Mouse (Mus musculus) layer of hippocampus, adult 2 months (tissue): ENCODE results near the gene Xpnpep2. TPM values are rescaled to one million over a fixed set of nuclear protein-coding genes. Genes with fewer than 3 reads are reported as not detected.

Source experiments
- DNase-seq, 2 experiments: peaks; one replicate each; pipeline ENCODE4 v3.0.0; 2022; ENCODE audit warnings: low spot score in 2 of 2
- H3K27ac ChIP-seq: fragments of 200-600 bp; 2 replicates; pipeline ENCODE4 v1.8.1; 2022
- H3K4me3 ChIP-seq: fragments of 200-600 bp; 2 replicates; pipeline ENCODE4 v1.8.1; 2022; ENCODE audit warnings: mild to moderate bottlenecking
- CTCF ChIP-seq: fragments of 200-600 bp; conservative IDR thresholded peaks from 2 replicates; pipeline ENCODE4 v1.8.1; 2022; ENCODE audit warnings: antibody characterized with exemption, mild to moderate bottlenecking, moderate library complexity
- long read RNA-seq, 2 experiments: library from polyadenylated mRNA; stranded (forward); transcript quantifications; one replicate each; pipeline ENCODE4 v2.0.0; 2021; ENCODE audit warnings: borderline mapping rate in 2 of 2
- total RNA-seq, 2 experiments: library from RNA; stranded (reverse); gene quantifications; 2 replicates each; pipeline ENCODE4 v1.2.3; 2021

Xpnpep2 gene
- under 1 TPM; 0.29 to 0.49 TPM for total RNA-seq
- long read RNA-seq, experiment 1, result 0 reads
- long read RNA-seq, experiment 2, result 0 reads

GRCm38 (mm10) chrX:48108394-48109315 lies at the start of gene Xpnpep2:
Gene Xpnpep2, plus strand, starts transcription at chrX:48108725.
- no peak for TF ChIP-seq CTCF
- no peak within 1 kb of the TSS for H3K4me3 ChIP-seq
- H3K27ac ChIP-seq, result no peak within 1 kb of the TSS
- no peak for DNase-seq

- TF ChIP-seq CTCF, result no peak
- Histone ChIP-seq H3K4me3 (no peak overlapping the region), H3K27ac (no peak overlapping the region)
- no peak for DNase-seq
Observed at GRCm38 (mm10) chrX:48062481-48062880, 46.0 kb upstream of the Xpnpep2 start.

GRCm38 (mm10) chrX:48064166-48064853 lies 44.2 kb upstream of the Xpnpep2 start:
- H3K27ac ChIP-seq, result no peak overlapping the region
- H3K4me3 ChIP-seq, result no peak overlapping the region
- no peak for DNase-seq
- TF ChIP-seq CTCF, result no peak

GRCm38 (mm10) chrX:48066891-48067290 lies 41.6 kb upstream of the Xpnpep2 start:
- Histone ChIP-seq H3K27ac (no peak overlapping the region), H3K4me3 (no peak overlapping the region)
- DNase-seq, result no peak
- no peak for TF ChIP-seq CTCF

- no peak overlapping the region for H3K4me3 ChIP-seq
- no peak for TF ChIP-seq CTCF
- no peak for DNase-seq
- H3K27ac ChIP-seq, result no peak overlapping the region
Observed at GRCm38 (mm10) chrX:48071961-48072360, 36.6 kb upstream of the Xpnpep2 start.

GRCm38 (mm10) chrX:48072401-48072800 lies 36.1 kb upstream of the Xpnpep2 start:
- H3K4me3 ChIP-seq, result no peak overlapping the region

GRCm38 (mm10) chrX:48074691-48075090 lies 33.8 kb upstream of the Xpnpep2 start:
- no peak for TF ChIP-seq CTCF
- no peak overlapping the region for H3K27ac ChIP-seq
- no peak for DNase-seq
- no peak overlapping the region for H3K4me3 ChIP-seq

More at GRCm38 (mm10) chrX:48072401-48072800, 36.1 kb upstream of the Xpnpep2 start:
- DNase-seq, result no peak
- no peak overlapping the region for H3K27ac ChIP-seq
- no peak for TF ChIP-seq CTCF

- no peak overlapping the region for H3K4me3 ChIP-seq
- TF ChIP-seq CTCF, result no peak
- DNase-seq, result peak in 1 of 2 experiments; percentile 14
Observed at GRCm38 (mm10) chrX:48076806-48077425, 31.6 kb upstream of the Xpnpep2 start.

GRCm38 (mm10) chrX:48082364-48082763 lies 26.2 kb upstream of the Xpnpep2 start:
- TF ChIP-seq CTCF, result no peak

More at GRCm38 (mm10) chrX:48076806-48077425, 31.6 kb upstream of the Xpnpep2 start:
- H3K27ac ChIP-seq, result no peak overlapping the region

GRCm38 (mm10) chrX:48092129-48092528 lies 16.4 kb upstream of the Xpnpep2 start:
- DNase-seq, result no peak
- no peak overlapping the region for H3K27ac ChIP-seq
- TF ChIP-seq CTCF, result no peak
- no peak overlapping the region for H3K4me3 ChIP-seq

More at GRCm38 (mm10) chrX:48082364-48082763, 26.2 kb upstream of the Xpnpep2 start:
- H3K4me3 ChIP-seq, result no peak overlapping the region
- no peak overlapping the region for H3K27ac ChIP-seq
- DNase-seq, result no peak

GRCm38 (mm10) chrX:48093555-48093954 lies 15.0 kb upstream of the Xpnpep2 start:
- Histone ChIP-seq H3K27ac (no peak overlapping the region), H3K4me3 (no peak overlapping the region)
- TF ChIP-seq CTCF, result peak; percentile 47
- DNase-seq, result no peak

- H3K4me3 ChIP-seq, result no peak overlapping the region
- DNase-seq, result no peak
- peak; percentile 64 for TF ChIP-seq CTCF
- no peak overlapping the region for H3K27ac ChIP-seq
Observed at GRCm38 (mm10) chrX:48094658-48095057, 13.9 kb upstream of the Xpnpep2 start.

- Histone ChIP-seq H3K4me3 (no peak overlapping the region), H3K27ac (no peak overlapping the region)
- TF ChIP-seq CTCF, result no peak
- no peak for DNase-seq
Observed at GRCm38 (mm10) chrX:48096580-48096979, 11.9 kb upstream of the Xpnpep2 start.
